Mouse (Mus musculus) urinary bladder, postnatal 4 days (tissue): ENCODE data around the gene Eme1.

Experiments used
- DNase-seq, 2 experiments: peaks; one replicate each; pipeline ENCODE4 v3.0.0; 2021 to 2022; ENCODE audit warnings: low spot score in 2 of 2

Gene Eme1

DNA sequence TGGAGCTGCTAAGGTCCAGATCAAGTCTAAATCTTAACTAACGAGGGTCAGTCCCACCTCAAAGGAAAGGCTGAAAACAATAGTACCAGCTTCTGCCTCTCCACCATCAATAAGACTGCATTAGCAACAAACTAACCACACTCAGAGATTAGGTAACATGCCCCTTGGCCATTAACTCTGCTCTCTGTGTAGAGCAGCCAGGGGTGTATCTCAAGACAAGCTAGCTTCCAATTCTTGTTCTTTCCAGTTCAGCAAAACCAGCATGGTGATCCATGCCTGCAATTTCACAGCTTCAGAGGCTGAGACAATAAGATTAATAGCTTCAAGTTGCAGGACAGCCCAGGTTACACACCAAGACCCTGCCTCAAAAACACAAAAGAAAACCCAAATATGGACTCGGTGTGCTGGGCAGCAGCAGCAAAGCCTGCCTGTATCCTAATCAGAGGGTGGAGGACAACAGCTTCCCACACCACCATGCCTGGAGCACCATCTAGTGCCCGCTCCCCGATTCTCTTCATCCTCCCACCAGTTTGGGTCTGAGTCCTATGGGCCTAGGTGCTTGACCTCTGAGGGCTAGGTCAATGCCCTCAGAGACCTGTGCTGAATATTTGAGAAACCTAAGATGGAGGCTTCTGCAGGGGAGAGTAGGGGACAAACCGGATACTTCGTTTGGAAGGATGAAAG, 55.2 kb downstream of the Eme1 start:
- no peak for DNase-seq

DNA sequence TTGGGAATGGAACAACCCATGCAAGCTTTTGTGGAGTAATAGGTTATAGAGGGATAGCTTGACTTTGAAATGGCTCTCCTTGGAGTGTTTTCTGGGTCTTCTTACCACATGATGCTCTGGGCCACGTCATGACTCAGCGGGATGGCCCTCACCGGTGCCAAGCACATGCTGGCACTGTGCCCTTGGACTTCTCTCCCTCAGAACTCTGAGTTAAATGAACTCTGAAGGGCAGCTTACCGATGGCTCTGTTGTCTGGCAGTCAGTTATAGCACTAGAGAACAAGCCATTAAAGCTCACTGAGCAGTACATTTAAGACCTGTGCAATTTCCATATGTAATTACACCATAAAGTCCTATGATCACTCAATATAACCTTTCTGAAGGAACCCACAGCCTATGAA, 56.4 kb downstream of the Eme1 start:
- no peak for DNase-seq

DNA sequence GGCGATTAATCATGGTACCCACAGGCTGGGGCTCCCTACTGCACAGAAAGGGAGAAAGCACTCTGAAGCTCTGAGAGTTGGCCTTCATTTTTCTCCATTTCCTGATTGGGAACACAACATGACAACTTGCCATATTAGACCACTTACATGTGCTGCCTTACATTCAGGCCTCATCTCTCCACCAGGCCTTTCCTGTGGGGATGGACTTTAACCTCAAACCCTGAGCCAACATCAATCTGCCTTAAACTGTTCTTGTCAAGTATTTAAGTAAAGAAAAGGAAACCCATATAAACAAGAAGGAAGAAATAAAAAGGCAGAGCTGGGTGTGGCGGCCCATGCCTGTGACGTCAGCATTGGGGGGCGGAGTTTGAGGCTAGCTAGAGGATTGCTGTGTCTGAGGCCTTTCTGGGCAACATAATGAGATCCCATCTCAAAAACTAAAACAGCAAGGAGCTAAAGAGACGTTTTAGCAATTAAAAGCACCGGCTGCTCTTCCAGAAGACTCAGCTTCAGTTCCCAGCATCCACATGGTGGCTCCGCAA, 57.4 kb downstream of the Eme1 start:
- DNase-seq = no peak
